Mouse (Mus musculus): ENCODE measurements around the gene 5730522E02Rik.

5730522E02Rik gene

DNA sequence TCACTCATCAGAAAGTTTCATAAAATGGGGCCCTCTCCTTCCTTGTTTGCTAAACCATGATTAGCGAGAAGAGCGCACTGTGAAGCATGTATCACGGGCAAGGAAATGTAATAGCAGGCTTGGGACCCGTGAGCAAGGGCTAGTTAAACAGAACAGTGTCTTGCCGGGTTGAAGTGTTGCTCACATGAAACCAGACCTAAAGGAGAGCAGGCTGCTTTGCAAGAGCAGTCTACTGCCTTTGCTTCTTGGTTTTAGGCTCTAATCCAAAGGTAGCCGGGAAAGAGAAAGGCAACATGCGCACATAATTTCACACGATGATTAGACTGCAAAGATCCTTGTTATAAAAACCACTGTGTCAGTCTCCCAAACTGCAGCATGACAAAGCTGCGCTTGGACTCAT, 354.8 kb downstream of the 5730522E02Rik start:
- in situ Hi-C loops (cut with MboI; ENCODE audit: unreplicated experiment in 2 of 2): loop anchor here (10.0 to 25.0 kb wide), 3 partner anchors 551 to 1601 kb away; no protein-coding TSS in a partner anchor

DNA sequence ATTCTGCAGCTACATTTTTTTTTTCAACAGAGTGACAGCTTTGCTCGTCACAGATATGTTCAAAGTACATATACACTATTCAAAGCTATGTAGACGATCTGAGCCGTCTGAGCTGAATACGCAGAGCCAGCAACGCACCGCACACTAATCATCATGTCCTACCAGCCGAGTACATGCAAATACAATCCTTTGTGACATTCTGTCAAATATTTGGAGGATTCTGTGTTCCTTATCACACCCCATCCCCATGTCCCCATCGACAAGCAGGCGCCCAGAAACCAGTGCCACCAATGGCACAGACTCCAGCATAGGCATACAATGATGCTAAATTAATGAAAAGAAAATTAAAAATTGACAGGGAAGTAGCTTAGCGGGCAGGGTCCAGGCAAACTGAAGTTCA, 356.3 kb downstream of the 5730522E02Rik start:
- in situ Hi-C loops (cut with MboI; ENCODE audit: unreplicated experiment in 2 of 2): loop anchor here (10.0 to 25.0 kb wide), 3 partner anchors 549 to 1599 kb away; no protein-coding TSS in a partner anchor

DNA sequence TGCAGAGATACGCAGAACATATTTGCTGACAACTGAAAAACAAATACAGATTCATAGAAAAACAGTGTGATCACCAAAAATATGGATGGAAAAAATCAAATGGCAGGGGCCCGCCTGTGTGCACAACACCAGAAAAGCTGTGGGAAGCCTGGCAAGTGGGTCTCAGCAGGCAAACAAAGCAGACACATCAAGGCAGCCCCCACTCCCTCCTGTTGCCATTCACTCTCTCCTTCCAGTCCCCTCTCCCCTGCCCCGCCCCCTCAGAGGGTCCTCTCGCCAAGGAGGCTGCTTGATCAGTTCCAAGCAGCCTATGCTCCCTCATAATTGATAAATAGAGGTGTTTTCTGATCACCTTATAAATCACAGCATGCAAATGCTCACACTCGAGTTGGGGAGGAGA, 357.5 kb downstream of the 5730522E02Rik start:
- in situ Hi-C loops (cut with MboI; ENCODE audit: unreplicated experiment in 2 of 2): loop anchor here (10.0 to 25.0 kb wide), 3 partner anchors 548 to 1598 kb away; no protein-coding TSS in a partner anchor

DNA sequence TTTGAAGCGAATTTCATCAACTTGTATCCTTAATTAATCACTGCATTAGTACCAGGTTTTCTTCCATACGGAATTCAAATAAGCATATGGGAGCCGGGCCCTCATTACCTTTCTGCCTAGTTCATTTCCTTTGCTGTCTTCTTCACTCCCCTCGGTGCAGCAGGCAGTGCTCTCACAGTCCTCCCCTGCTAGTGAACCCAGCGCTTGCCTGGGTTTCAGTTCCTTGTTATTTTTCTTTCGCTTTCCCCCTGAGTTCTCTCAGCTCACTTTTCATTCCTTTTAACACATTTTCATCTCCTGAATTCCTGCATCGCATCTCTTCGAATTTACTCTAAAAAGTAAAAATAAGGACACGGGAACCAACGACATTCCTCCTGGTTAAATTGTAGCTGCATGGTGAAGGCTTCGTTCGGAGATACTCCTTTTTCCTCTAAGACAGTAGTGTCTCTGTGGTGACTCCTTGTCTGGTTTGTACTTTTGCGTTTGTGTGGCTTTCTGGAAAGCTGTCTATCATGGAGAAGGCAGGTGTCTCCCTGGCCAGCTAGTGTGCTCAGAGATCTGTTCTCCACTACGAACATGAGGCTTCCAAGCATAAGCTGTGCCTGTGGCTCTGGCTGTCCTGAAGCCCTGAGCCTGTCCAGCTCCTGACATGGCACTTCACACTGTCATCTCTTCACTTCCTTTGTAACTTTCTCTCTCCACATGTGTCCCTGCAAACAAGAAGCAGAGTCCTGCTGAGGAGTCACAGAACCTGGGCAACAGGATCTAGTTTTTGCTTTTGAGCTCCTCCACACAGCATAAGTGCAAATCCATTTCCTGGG, 361.5 kb downstream of the 5730522E02Rik start:
- in situ Hi-C loops (cut with MboI; ENCODE audit: unreplicated experiment in 2 of 2): no loop called here

DNA sequence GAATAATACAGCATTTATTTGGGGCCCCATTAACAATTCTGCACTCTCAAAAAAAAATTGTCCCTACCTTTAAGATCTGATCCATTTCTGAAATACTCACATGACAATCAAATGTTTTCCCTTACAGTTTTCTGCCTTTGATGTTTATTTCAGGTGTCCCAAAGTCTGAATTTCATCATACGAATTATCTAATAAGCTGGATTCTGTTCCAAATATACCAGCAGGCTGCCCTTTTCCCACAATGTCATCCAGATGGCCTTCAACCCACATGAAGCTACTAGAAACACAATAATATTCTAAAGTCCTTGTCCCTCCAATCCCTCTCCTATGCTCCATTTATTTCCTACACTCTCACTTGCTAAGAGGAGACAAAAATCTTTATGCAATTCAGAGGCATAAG, 372.1 kb downstream of the 5730522E02Rik start:
- in situ Hi-C loops (cut with MboI; ENCODE audit: unreplicated experiment in 2 of 2): no loop called here

DNA sequence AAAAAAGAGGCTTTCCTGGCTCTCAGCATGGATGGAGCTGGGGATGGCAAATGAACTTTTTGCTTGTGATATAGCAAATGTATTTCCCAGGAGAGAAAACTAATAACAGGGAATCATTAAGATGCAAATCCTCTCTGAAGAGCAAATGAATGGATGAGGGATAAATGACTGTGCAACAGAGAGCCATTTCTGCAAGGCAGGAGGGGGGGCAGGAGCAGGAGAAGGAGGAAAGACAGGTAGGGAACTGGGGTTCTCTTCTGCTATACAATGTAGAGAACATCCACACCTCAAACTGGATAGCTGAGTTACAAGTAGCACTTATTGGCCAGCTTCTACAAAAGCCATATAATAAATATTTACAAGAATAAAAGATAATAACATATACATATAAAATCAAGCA, 390.8 kb downstream of the 5730522E02Rik start:
- in situ Hi-C loops (cut with MboI; ENCODE audit: unreplicated experiment in 2 of 2): no loop called here

DNA sequence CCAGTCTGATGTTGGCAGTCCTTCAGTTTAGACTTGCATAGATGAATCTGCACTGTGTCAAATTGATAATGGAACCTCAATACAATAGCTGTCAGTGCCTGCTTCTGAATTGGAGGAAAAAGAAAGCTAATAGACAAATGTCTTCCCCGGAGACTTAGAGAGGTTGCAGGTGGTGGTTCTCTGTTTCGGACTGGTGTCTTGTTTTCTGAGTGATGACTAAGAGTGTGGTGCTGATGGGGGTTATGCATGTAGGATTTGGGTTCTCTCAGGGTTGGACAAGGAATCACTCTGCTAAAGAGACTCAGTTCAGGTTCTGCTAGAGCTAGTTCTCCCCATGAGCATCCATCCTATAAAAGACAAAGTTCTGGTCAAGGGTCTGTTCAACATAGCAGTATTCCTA, 397.1 kb downstream of the 5730522E02Rik start:
- in situ Hi-C loops (cut with MboI; ENCODE audit: unreplicated experiment in 2 of 2): no loop called here

DNA sequence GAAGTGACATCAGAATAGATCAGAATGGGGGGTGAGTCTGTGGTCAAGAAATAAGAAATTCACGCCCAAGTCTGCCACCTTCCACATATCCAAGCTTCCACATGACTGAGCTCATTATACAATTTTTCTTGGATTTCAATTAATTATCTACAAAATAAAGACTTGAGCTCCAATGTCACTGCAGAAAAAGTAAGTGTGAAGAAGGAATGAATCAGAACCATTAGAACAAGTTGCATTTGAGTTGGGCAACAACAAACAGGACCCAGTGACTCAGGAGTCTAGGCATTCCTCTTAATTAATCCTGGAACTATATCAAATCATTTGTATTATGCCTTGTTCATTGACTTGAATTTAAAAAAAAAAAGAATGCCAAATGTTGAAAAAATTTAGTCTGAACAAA, 422.9 kb downstream of the 5730522E02Rik start:
- in situ Hi-C loops (cut with MboI; ENCODE audit: unreplicated experiment in 2 of 2): no loop called here

DNA sequence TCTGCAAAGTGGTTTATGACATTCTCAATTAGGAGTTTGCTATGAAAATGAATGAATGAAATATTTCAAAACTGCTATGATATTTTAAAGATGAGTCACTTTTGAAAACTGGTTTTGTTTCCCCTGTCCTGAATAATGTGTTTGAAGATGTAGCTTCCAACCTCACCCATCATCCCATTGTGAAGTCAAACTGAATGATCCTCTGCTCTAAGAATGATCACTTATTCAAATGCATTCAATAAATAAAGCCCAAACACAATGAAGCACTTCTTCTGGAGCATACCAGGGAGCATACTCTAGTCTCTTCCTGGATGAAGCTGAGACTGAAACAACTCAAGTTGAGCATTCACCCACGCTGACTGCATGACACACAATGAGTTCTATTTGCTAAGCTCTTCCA, 438.3 kb downstream of the 5730522E02Rik start:
- in situ Hi-C loops (cut with MboI; ENCODE audit: unreplicated experiment in 2 of 2): no loop called here

DNA sequence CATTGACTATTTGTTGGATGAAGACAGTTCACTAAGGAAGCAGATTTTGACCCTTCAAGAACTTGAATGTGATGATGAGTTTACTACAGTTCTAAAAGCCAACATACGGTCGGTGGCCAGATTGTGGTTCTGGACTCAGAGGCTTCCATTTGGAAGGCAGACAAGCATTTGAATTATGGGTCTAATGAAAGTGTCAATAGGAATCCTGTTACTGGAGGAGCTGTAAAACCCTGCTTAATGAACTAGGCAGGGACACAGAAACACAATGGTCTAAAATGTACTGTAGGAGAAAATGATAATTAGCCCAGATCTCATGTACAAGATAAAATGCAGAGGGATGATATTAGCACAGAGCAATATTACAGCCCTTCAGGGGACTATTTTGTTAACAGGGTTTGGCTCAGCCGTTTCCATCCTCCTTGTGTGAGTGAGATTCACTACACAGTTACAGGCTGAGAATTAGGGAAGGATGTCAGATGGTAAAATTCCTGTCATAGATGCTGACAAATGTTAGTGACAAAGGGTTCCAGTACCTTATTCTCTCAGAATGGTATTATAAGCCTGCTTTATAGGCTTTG, 439.5 kb downstream of the 5730522E02Rik start:
- in situ Hi-C loops (cut with MboI; ENCODE audit: unreplicated experiment in 2 of 2): no loop called here

DNA sequence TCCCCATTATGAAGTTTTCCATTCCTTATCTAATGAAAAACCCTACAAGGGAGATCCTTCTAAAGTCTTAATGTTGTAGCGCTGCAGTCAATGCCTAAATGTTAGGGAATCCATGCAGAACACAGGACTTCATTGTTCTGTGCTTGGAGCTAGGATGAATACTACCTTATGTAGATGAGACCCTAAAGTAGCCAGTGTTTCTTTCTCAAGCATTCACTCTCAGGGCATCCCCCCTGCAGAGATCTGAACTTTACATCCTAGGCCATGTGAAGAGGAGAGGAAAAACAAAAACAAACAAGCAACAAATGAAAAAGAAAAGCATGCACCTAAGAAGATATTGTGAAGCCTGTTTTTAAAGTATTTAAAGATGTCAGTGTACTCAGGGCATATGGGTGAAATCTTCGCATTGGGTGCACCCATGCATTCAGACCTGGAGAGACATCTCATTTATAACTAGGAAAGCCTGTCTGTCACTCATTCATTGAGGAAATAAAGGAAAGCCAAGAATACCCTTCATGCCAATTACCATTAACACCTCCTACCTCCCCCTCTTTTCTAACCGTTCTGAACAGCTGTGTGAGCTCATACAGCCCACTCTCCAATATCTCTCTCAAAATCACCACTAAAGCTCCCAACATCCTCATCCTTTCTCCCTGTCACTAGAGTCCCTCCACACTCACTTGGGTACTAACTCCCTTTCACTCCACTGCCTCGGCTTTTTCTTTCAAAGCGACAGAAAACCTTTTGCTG, 442.8 kb downstream of the 5730522E02Rik start:
- in situ Hi-C loops (cut with MboI; ENCODE audit: unreplicated experiment in 2 of 2): no loop called here

DNA sequence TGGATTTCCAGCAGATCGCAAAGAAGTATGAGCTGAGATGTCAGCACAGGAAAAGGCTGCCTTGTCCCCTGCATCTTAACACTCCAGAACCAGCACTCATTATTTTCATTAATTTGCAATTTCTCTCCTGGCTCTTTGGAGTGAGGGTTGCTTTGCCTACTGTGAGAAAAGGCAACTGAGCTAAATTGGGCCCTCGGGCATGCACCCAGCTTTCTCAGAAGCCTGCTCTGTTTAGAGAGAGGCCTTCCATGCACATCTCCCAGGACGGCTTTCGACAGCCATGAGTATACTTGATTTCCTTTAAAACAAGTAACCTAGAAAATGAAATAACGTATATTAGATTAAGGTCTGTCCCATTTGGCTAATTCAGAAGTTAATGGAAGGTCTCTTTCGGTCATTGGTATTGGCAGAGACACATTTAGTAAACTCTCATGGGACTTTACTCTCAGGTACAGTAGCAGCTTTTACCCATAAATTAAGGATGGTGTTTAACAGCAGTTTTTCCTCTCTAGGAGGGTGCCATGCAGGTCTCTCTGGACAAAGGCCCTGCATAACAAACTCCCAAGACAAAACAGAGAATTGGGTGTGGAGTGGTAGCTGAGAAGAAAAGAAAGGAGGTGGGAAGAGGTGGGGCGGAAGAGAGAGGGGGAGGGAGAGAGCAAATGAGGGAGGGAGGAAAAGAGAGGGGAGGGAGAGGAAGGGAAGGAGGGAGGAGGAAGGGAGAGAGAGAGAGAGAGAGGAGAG, 457.2 kb downstream of the 5730522E02Rik start:
- in situ Hi-C loops (cut with MboI; ENCODE audit: unreplicated experiment in 2 of 2): no loop called here

DNA sequence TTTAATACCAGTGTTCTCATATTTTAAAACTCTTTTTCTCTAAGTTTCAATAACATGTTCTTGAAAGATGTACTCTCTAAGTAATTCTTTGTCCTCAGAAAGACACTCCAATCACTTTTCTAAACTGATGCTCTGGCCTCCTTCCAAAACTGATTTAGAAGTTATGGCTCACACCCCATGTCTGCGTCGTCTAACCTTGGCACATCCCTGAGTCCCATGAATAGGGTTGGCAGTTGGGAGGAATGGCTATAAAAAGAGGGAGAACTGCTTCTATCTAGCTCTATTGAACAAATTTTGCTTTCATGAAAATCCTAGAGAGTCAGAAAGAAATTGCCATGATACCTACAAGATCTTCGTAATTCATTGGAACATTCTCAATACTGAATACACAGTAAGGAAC, 458.1 kb downstream of the 5730522E02Rik start:
- in situ Hi-C loops (cut with MboI; ENCODE audit: unreplicated experiment in 2 of 2): no loop called here

DNA sequence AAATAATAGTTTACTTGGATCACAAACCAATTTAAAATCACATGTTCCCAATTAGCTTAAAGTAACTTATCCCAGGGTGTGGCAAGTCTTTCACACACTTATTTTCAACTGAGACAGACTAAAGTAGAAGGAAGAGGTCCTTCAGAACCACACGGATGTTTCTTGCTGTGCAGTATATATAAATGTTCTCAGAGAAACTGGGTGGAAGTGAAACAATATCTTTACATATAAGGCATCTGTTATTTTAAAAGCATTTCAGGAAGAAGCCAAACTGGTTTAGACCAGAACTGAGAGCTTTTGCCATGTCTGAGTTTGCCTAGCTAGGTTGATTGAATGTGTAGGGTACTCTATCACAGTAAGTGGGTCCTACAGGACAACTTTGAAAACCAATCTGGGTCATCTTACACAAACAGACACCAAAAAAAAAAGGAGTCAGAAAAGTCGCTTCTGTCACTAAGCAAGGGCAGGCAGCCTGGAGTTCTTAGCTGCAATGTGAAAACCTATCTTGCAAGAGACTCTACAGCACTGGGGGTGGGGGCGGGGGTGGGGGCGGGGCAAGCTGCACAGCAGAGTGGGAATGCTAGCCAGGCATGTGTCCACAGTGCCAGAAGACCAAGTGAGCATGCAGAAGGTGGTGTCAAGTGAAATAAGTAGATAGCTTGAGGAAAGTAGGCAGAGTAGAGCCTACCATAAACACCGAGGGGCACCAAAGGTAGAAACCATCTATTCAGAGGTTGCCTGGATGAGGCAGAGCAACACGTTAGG, 463.3 kb downstream of the 5730522E02Rik start:
- in situ Hi-C loops (cut with MboI; ENCODE audit: unreplicated experiment in 2 of 2): loop anchor here (10.0 kb wide), 1 partner anchor 1702 kb away; no protein-coding TSS in a partner anchor

DNA sequence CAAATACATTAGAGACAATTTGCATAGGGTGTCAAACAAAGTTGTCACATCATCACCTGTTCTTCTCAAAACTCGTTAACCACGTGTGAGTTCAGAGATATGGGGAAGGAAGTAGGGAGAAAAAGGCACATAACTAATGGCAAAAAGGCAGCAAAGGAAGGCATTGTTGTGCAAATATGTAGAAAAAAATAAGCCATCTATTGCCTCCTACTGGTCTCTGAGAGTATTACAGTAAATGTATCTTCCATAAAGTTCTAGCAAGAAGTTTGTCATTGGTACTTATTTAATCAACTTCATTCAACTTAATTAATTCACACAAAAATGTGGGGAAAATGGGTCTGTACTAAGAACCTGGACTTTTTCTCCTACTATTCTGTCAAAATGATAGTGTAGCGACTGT, 466.9 kb downstream of the 5730522E02Rik start:
- in situ Hi-C loops (cut with MboI; ENCODE audit: unreplicated experiment in 2 of 2): loop anchor here (10.0 kb wide), 1 partner anchor 1699 kb away; no protein-coding TSS in a partner anchor

DNA sequence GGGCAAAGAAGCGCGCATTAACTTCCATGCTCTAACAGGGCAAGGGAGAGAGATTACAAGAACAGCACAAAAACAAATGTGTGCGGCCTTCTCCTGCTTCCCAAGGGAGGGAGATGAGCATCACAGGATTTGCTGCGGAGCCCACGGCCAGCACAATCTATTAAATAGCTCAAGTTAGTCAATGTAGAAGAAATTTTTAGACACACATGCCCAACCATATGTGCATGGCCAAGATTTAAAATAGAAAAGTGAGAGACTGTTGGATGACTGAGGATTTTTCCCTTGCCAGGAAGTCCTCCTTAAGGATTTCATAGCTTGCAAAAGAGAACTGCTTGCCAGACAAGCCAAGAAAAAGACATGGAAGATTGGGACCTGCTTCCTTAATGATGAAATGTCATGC, 473.3 kb downstream of the 5730522E02Rik start:
- in situ Hi-C loops (cut with MboI; ENCODE audit: unreplicated experiment in 2 of 2): no loop called here

DNA sequence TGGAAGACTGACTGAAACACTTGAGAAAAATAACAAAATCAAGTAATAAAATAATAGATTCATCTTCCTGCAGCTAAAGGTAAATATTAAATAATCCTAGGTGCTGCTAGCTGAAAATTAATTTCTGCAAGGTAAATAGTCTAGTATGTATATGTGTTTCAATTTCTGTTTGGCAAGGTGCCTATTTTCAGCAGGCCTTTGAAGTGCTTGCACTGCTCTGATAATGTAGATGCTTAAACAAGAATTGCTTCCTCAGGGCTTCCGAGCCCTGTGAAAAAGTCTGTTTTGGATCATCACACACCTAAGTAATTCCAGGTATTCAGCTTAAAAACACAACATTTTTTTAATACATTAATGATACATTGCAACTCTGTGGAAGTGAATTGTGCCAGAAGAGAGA, 481.1 kb downstream of the 5730522E02Rik start:
- in situ Hi-C loops (cut with MboI; ENCODE audit: unreplicated experiment in 2 of 2): no loop called here

DNA sequence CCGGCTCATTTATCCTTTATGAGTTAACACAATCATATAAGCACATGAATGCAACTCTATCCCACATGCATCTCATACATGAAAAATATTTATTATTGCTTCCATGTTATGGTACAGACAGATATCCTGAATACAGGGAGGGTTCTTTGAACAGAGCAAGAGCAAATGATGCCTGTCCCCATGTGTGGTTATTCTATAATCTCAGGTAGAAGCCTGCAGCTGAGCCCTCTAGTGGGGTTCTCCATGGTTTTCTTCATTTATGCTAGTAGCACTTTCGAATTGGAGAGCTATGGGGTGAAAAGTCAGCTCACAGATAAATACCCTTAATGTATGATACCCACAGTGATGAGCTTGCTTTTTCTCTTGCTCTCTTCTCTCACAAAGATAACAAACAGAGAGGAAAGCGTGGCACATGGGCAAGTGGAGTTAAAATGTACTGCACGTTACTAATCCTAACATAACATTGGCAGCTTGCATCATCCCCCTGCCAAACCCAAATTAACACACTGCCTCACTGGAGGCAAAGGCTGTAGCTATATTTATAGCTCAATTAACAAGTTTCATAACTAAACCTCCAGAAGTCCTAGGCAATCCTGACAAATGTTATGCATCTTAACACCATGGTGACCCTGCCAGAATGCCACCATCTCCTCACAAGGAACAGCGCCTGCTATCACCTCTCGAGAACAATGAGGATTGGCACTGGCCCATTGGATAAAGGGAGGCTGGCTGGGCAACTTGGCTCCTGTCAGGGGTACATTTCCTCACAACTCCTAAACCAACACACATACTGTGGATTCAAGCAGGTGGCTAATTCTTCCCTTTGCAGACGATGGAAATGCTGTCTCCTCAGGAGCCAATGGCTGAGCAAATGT, 494.9 kb downstream of the 5730522E02Rik start:
- in situ Hi-C loops (cut with MboI; ENCODE audit: unreplicated experiment in 2 of 2): no loop called here

DNA sequence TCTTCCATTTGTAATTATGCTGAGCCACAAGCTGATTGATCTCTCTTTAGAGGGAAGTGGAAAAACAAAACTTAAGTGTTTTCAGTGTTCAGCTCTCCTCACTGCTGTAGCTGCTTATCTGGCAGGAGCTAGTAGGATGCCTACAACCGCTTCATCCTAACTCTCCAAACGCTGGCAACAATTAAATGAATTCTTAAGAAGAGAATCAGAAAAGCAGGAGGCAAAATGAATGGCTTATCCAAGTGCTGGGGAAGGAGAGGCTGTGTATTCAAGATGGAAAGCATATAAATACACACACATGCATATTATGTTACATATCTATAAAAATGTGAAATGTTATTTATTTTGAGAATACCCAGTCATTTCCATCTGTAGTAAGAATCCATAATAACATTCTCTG, 500.0 kb downstream of the 5730522E02Rik start:
- in situ Hi-C loops (cut with MboI; ENCODE audit: unreplicated experiment in 2 of 2): no loop called here
